In the genomic region with DNA sequence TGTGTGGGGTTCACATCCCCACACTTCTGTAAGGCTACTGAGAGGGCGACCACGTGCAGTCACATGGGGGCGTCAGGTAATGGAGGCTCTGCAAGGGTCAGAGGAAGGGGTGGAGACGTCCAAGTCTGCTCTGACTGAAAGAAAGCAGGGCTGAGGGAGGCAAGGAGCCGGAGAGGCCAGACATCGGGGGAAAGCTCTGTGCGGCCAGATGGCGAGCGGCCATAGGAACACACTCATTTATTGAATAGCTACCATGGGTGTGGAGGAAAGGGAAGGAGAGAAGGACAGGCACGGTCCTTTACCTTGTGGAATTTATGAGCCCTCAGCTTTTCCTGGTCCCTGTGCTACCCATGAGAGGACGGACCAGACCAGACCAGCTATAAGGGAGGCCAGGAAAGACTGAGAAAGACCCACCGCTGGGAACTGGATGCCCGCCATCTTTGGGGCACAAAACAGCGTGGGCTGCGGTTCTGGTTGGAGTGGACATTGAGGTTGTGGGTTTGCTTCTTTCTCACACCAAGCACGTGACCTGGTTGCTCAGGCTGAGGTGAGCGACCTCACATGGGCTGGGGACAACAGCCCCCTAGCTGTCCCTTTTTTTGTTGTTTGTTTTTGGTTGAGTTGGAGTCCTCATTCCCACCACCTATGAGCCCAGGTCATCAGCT, we compare ENCODE assay signal across 8 mouse cellular contexts. TPM values are rescaled to one million over a fixed set of nuclear protein-coding genes. Genes with fewer than 3 reads are reported as not detected.
DNase-seq lines count a peak whose midpoint lies in the region; ATAC-seq lines count a peak whose summit lies in the region.

No protein-coding gene starts in this region.

- intact Hi-C loops in gastrocnemius, postnatal 14 days (cut with DNase I; ENCODE audit: low total_unique reads), result no loop called here

- H3K9ac ChIP-seq in neural tube, embryonic 11.5 days (ENCODE audit: low read length), result no peak overlapping the region
- no peak overlapping the region for H3K9ac ChIP-seq in hindbrain, embryonic 15.5 days
- no peak overlapping the region for H3K9ac ChIP-seq in neural tube, embryonic 13.5 days

- peak overlapping the region; percentile 58; the same call in 1 of the 2 replicates for H3K27ac ChIP-seq in neural tube, embryonic 11.5 days (ENCODE audit: low read depth, low read length)
- peak overlapping the region; percentile 63; the same call in 1 of the 2 replicates for H3K27ac ChIP-seq in hindbrain, embryonic 15.5 days (replicated peaks)
- peak overlapping the region; percentile 67 for H3K27ac ChIP-seq in neural tube, embryonic 13.5 days (replicated peaks)

- 79% methylated on average over 17 of the region's 17 CpGs for WGBS in neural tube, embryonic 11.5 days
- 79% methylated on average over 17 of the region's 17 CpGs for WGBS in hindbrain, embryonic 15.5 days
- 82% methylated on average over 17 of the region's 17 CpGs for WGBS in neural tube, embryonic 13.5 days

- peak; percentile 60 for DNase-seq in gastrocnemius, postnatal 14 days
- no peak for DNase-seq in gastrocnemius, adult 18-20 months (ENCODE audit: low spot score)
- DNase-seq in neural tube, embryonic 11.5 days (ENCODE audit: low spot score), result no peak
- DNase-seq in neural tube, embryonic 10.5 days (ENCODE audit: extremely low spot score, low spot score), result no peak
- DNase-seq in embryo, embryonic 10 days (ENCODE audit: low spot score), result no peak
- DNase-seq in left cerebral cortex, adult 11 months (ENCODE audit: low spot score), result no peak

- H3K9me3 ChIP-seq in neural tube, embryonic 11.5 days (ENCODE audit: control insufficient read depth, low read length), result no peaks in the 10 kb centered on the region
- H3K9me3 ChIP-seq in hindbrain, embryonic 15.5 days, result no peaks in the 10 kb centered on the region
- H3K9me3 ChIP-seq in neural tube, embryonic 13.5 days, result no peaks in the 10 kb centered on the region

- H3K36me3 ChIP-seq in neural tube, embryonic 11.5 days (ENCODE audit: control insufficient read depth, insufficient read depth, low read length), result no peaks in the 10 kb centered on the region
- H3K36me3 ChIP-seq in hindbrain, embryonic 15.5 days, result no peaks in the 10 kb centered on the region
- no peaks in the 10 kb centered on the region for H3K36me3 ChIP-seq in neural tube, embryonic 13.5 days

- peaks cover 12% of the 10 kb centered on the region for H3K4me1 ChIP-seq in neural tube, embryonic 11.5 days (ENCODE audit: control insufficient read depth, insufficient read depth, low read length)
- peaks cover 13% of the 10 kb centered on the region for H3K4me1 ChIP-seq in hindbrain, embryonic 15.5 days (replicated peaks)
- peaks cover 39% of the 10 kb centered on the region for H3K4me1 ChIP-seq in neural tube, embryonic 13.5 days (replicated peaks)

- H3K4me3 ChIP-seq in neural tube, embryonic 11.5 days (ENCODE audit: low read depth, low read length), result no peak overlapping the region
- no peak overlapping the region for H3K4me3 ChIP-seq in hindbrain, embryonic 15.5 days
- no peak overlapping the region for H3K4me3 ChIP-seq in neural tube, embryonic 13.5 days

- H3K27me3 ChIP-seq in neural tube, embryonic 11.5 days (ENCODE audit: control insufficient read depth, insufficient read depth, low read length), result no peaks in the 10 kb centered on the region
- H3K27me3 ChIP-seq in hindbrain, embryonic 15.5 days, result no peaks in the 10 kb centered on the region
- H3K27me3 ChIP-seq in neural tube, embryonic 13.5 days, result no peaks in the 10 kb centered on the region

- no peak for ATAC-seq in neural tube, embryonic 11.5 days (ENCODE audit: insufficient read depth, low FRiP score, low TSS enrichment)
- ATAC-seq in hindbrain, embryonic 15.5 days (ENCODE audit: low FRiP score, low read depth), result no peak
- ATAC-seq in neural tube, embryonic 13.5 days (ENCODE audit: low read depth), result no peak

- no peak overlapping the region for H3K4me2 ChIP-seq in neural tube, embryonic 11.5 days (ENCODE audit: low read depth)
- no peak overlapping the region for H3K4me2 ChIP-seq in hindbrain, embryonic 15.5 days
- H3K4me2 ChIP-seq in neural tube, embryonic 13.5 days, result no peak overlapping the region

RNA-seq across cellular contexts. Expression of a gene that starts 22.1 kb away (rescaled TPM):
- total RNA-seq in gastrocnemius, postnatal 14 days (2021), result 10 to 100 TPM; 57.0 to 63.3 TPM
- 10 to 100 TPM; 18.5 to 20.1 TPM for total RNA-seq in gastrocnemius, adult 18-20 months (2021)
- polyA plus RNA-seq in neural tube, embryonic 11.5 days (2014; fragmentation: Nextera tagmentation; extraction: Ambion mirVana), result 260 TPM in 2 replicates
- polyA plus RNA-seq in hindbrain, embryonic 15.5 days (2015; fragmentation: Nextera tagmentation; extraction: Ambion mirVana), result 88.8 and 91.0 TPM in 2 replicates
- 78.5 and 86.5 TPM in 2 replicates for polyA plus RNA-seq in neural tube, embryonic 13.5 days (2015; fragmentation: Nextera tagmentation; extraction: Ambion mirVana)

RNA-seq across cellular contexts. Expression of a gene that starts 24.9 kb away (rescaled TPM):
- 10 to 100 TPM in 1 of 2 experiments, 1 to 10 TPM in 1; 9.5 to 10.2 TPM for total RNA-seq in gastrocnemius, postnatal 14 days (2021)
- total RNA-seq in gastrocnemius, adult 18-20 months (2021), result 10 to 100 TPM in 1 of 2 experiments, 1 to 10 TPM in 1; 9.2 to 12.1 TPM
- polyA plus RNA-seq in neural tube, embryonic 11.5 days (2014; fragmentation: Nextera tagmentation; extraction: Ambion mirVana), result 25.3 and 27.5 TPM in 2 replicates
- 21.0 and 22.5 TPM in 2 replicates for polyA plus RNA-seq in hindbrain, embryonic 15.5 days (2015; fragmentation: Nextera tagmentation; extraction: Ambion mirVana)
- polyA plus RNA-seq in neural tube, embryonic 13.5 days (2015; fragmentation: Nextera tagmentation; extraction: Ambion mirVana), result 23.2 and 26.6 TPM in 2 replicates
